Mouse (Mus musculus) embryonic stem cell, embryonic (primary cell): ENCODE results near the gene Lsm4.

Source experiments
- CTCF ChIA-PET, 4 experiments: fragments of 300-600 bp in 2 of 4; fragments of 350-600 bp in 2 of 4; sonication (Branson Sonifier 250); formaldehyde crosslinking; loops; one replicate each; lab custom pipeline; 2022; ENCODE audit warnings: inconsistent platforms in 2 of 4; lab: Charles Lee
- POLR2A ChIA-PET, 4 experiments: fragments of 300-600 bp in 2 of 4; fragments of 350-600 bp in 2 of 4; sonication (Branson Sonifier 250); formaldehyde crosslinking; loops; one replicate each; lab custom pipeline; 2022; ENCODE audit warnings: antibody characterized with exemption in 4 of 4, inconsistent platforms in 1 of 4; lab: Charles Lee

Gene Lsm4

DNA sequence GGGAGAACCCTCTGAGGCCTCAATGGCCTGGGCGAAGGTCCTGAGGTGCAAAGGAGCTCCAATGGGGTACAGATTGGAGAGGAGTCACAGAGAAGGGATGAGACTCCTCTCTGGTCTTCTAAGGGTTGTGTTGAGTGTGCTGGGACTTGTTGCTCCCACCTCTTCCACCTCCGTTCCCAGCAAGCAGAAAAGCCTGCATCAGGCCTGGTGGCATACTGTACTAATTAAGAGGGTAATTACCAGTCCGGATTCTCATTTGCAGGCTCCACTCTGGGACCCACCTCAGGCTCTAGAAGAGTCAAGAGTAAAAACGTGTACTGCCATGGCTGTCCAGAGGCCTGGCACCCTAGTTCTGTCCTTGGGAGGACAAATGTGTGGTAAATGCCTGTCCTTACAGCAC, 23.9 kb downstream of the Lsm4 start:
- POLR2A ChIA-PET: interaction anchor here (0.5 to 24.5 kb wide), 80 partner anchors 8 to 980 kb away, joined by 3 to 1467 read pairs (median 8); partner anchors contain the start of genes Lsm4 (in 4 of the 4), Arrdc2 (in 3 of the 4), Mpv17l2 (in 3 of the 4) and Pgpep1 (in 3 of the 4)
- CTCF ChIA-PET: interaction anchor here in 3 of 4 experiments (0.7 to 7.5 kb wide), 7 partner anchors 23 to 183 kb away, joined by 3 to 93 read pairs (median 8); partner anchors contain the start of gene Lsm4 (in 2 of the 3)

DNA sequence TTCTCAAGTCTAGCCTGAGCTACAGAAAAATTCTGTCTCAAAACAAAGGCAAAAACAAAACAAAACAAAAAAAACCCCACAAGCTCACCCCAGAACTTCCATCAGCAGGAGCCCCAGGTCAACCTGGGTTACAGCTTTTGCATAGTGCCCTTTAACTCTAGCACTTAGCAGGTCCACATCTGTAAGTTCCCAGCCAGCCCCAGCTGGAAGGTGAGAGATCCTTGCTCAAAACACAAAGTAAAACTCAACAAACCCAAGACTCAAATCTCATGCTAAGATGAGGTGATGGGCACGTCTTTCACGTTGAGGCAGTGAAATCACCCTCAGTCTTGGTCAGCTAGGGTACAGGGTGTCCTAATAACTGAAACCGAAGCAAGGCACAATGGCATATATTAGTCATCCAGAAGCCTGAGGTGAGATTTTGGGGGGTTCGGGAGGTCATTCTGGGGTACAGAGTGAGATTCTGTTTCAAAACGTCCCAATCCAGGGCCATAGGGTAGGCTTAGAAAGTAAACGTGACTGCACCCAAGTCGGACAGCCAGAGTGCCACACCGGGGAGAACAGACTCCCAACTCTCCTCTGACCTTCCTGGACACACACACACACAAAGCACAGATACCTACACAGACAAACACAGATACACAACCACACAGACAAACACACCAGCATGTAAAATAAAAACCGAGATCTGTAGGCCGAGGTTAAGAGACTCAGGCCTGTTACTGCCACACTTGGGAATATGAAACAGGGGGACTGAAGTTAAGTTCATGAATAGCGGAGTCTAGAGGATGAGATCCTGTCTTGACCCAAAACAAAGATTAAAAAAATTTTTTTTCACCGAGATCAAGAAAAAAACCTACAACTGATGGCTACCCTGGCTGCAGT, 24.6 kb downstream of the Lsm4 start:
- CTCF ChIA-PET: interaction anchor here in 3 of 4 experiments (0.7 to 7.5 kb wide), 16 partner anchors 19 to 142 kb away, joined by 3 to 93 read pairs (median 4); partner anchors contain the start of genes Lsm4 (in 2 of the 3) and Arrdc2 (in 1 of the 3)

GRCm38 (mm10) chr8:70698310-70699109, 25.5 kb downstream of the Lsm4 start, which contains the start of gene Jund:
Jund (plus strand) TSS chr8:70698949.
- CTCF ChIA-PET: interaction anchor here in 3 of 4 experiments (0.5 to 7.5 kb wide), 28 partner anchors 18 to 743 kb away, joined by 3 to 93 read pairs (median 4); partner anchors contain the start of genes Lsm4 (in 2 of the 3), Arrdc2 (in 1 of the 3) and Gm3336 (in 1 of the 3)
- POLR2A ChIA-PET: interaction anchor here (0.5 to 24.5 kb wide), 289 partner anchors 10 to 1635 kb away, joined by 3 to 1467 read pairs (median 5); partner anchors contain the start of genes Arrdc2 (in 4 of the 4), Lsm4 (in 4 of the 4), Ell (in 3 of the 4) and Fkbp8 (in 3 of the 4)

More for the DNA sequence above, 24.6 kb downstream of the Lsm4 start:
- POLR2A ChIA-PET: interaction anchor here (0.5 to 24.5 kb wide), 239 partner anchors 9 to 1621 kb away, joined by 3 to 1467 read pairs (median 6); partner anchors contain the start of genes Arrdc2 (in 4 of the 4), Lsm4 (in 4 of the 4), Gm3336 (in 3 of the 4) and Mast3 (in 3 of the 4)

DNA sequence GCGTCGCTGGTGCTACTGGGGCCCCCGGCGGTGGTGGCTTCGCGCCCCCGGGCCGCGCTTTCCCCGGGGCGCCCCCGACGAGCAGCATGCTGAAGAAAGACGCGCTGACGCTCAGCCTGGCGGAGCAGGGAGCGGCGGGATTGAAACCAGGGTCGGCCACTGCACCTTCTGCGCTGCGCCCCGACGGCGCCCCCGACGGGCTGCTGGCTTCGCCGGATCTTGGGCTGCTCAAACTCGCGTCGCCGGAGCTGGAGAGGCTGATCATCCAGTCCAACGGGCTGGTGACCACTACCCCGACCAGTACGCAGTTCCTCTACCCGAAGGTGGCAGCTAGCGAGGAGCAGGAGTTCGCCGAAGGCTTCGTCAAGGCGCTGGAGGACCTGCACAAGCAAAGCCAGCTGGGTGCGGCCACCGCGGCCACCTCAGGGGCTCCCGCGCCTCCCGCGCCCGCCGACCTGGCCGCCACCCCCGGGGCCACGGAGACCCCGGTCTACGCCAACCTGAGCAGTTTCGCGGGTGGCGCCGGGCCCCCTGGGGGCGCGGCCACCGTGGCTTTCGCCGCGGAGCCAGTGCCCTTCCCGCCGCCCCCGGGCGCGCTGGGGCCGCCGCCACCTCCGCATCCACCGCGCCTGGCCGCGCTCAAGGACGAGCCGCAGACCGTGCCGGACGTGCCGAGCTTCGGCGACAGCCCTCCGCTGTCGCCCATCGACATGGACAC, 26.2 kb downstream of the Lsm4 start:
- CTCF ChIA-PET: interaction anchor here in 3 of 4 experiments (0.5 to 7.5 kb wide), 21 partner anchors 18 to 338 kb away, joined by 3 to 93 read pairs (median 4); partner anchors contain the start of genes Lsm4 (in 2 of the 3), Arrdc2 (in 1 of the 3) and Gm3336 (in 1 of the 3)

DNA sequence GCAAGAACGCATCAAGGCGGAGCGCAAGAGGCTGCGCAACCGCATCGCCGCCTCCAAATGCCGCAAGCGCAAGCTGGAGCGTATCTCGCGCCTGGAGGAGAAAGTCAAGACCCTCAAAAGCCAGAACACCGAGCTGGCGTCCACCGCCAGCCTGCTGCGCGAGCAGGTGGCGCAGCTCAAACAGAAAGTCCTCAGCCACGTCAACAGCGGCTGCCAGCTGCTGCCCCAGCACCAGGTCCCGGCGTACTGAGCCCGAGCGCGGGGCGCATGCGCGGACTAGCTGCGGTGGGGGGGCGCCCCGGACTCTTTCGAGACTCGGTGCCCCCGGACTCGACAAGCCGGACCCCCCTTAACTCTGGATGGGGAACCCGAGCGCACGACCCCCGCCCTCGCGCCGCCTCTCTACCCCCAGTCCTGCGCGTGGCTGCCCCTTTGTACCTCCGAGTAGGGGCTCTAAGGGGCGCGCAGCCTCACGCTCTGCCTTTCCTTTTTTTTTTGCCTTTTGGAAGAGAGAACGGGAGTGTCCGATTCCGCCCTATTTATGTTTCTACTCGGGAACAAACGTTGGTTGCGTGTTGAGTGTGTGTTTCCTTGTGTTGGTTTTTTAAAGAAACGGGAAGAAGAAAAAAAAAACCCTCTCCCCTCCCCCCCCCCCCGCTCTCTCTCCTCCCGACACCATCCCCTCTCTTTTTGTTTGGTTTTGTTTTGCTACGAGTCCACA, 26.9 kb downstream of the Lsm4 start:
- ChIA-PET CTCF (interaction anchor here (0.6 to 7.5 kb wide), 23 partner anchors 10 to 431 kb away, joined by 3 to 93 read pairs (median 6); partner anchors contain the start of genes Lsm4 (in 3 of the 4), Gm3336 (in 1 of the 4) and Rab3a (in 1 of the 4)), POLR2A (interaction anchor here (0.5 to 24.5 kb wide), 130 partner anchors 8 to 1717 kb away, joined by 3 to 1467 read pairs (median 8); partner anchors contain the start of genes Lsm4 (in 4 of the 4), Arrdc2 (in 3 of the 4), Gm3336 (in 3 of the 4) and Mpv17l2 (in 3 of the 4))

More for the DNA sequence above, 26.2 kb downstream of the Lsm4 start:
- POLR2A ChIA-PET: interaction anchor here (0.5 to 24.5 kb wide), 248 partner anchors 8 to 1635 kb away, joined by 3 to 1467 read pairs (median 6); partner anchors contain the start of genes Lsm4 (in 4 of the 4), Arrdc2 (in 3 of the 4), Ell (in 3 of the 4) and Fkbp8 (in 3 of the 4)

DNA sequence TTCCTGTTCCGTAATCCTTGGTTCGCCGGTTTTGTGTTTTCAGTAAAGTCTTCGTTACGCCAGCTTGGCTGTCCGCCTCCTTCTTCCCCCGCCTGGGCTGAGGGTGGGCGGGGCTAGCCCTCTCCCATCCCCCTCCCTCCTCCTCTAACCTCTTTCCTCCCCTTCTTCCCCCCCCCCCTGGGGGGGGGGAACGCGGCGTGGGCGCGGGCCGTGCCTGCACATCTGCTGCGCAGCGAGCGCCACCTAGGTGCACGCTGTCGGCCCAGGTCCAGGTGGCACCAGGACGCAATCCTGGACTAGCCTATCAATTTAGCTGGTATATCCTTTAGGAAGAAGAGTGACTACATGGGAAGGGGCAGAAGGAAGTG, 27.5 kb downstream of the Lsm4 start:
- ChIA-PET CTCF (interaction anchor here (0.6 to 7.5 kb wide), 27 partner anchors 9 to 836 kb away, joined by 3 to 93 read pairs (median 6); partner anchors contain the start of genes Lsm4 (in 3 of the 4), Gm3336 (in 1 of the 4), Rab3a (in 1 of the 4) and Ssbp4 (in 1 of the 4)), POLR2A (interaction anchor here (0.6 to 24.5 kb wide), 108 partner anchors 9 to 1718 kb away, joined by 3 to 1467 read pairs (median 8); partner anchors contain the start of genes Lsm4 (in 4 of the 4), Arrdc2 (in 3 of the 4), Gm3336 (in 3 of the 4) and Mpv17l2 (in 3 of the 4))

GRCm38 (mm10) chr8:70701048-70701981, 28.3 kb downstream of the Lsm4 start:
- ChIA-PET POLR2A (interaction anchor here (0.6 to 24.5 kb wide), 85 partner anchors 8 to 876 kb away, joined by 3 to 1467 read pairs (median 9); partner anchors contain the start of genes Lsm4 (in 4 of the 4), Arrdc2 (in 3 of the 4), Mpv17l2 (in 3 of the 4) and Gm3336 (in 2 of the 4)), CTCF (interaction anchor here (0.6 to 7.5 kb wide), 22 partner anchors 9 to 835 kb away, joined by 3 to 93 read pairs (median 5); partner anchors contain the start of genes Lsm4 (in 3 of the 4), Gm3336 (in 1 of the 4), Rab3a (in 1 of the 4) and Ssbp4 (in 1 of the 4))

- ChIA-PET CTCF (interaction anchor here (0.5 to 7.5 kb wide), 9 partner anchors 15 to 958 kb away, joined by 3 to 93 read pairs (median 4); partner anchors contain the start of genes Lsm4 (in 2 of the 4) and Gm3336 (in 1 of the 4)), POLR2A (interaction anchor here (0.6 to 24.5 kb wide), 52 partner anchors 7 to 877 kb away, joined by 3 to 1467 read pairs (median 10); partner anchors contain the start of genes Arrdc2 (in 3 of the 4), Lsm4 (in 3 of the 4), Gm3336 (in 2 of the 4) and Mpv17l2 (in 2 of the 4))
Observed at GRCm38 (mm10) chr8:70701982-70702841, 29.2 kb downstream of the Lsm4 start.

- ChIA-PET POLR2A (interaction anchor here (0.5 to 24.5 kb wide), 21 partner anchors 14 to 229 kb away, joined by 3 to 1467 read pairs (median 6); partner anchors contain the start of genes Arrdc2 (in 3 of the 4), Lsm4 (in 3 of the 4), Gm3336 (in 1 of the 4) and Pgpep1 (in 1 of the 4)), CTCF (interaction anchor here in 2 of 4 experiments (0.5 to 1.2 kb wide), 2 partner anchors 93 to 958 kb away, joined by 3 read pairs; no protein-coding TSS in a partner anchor)
Observed at GRCm38 (mm10) chr8:70702842-70703182, 29.8 kb downstream of the Lsm4 start.

DNA sequence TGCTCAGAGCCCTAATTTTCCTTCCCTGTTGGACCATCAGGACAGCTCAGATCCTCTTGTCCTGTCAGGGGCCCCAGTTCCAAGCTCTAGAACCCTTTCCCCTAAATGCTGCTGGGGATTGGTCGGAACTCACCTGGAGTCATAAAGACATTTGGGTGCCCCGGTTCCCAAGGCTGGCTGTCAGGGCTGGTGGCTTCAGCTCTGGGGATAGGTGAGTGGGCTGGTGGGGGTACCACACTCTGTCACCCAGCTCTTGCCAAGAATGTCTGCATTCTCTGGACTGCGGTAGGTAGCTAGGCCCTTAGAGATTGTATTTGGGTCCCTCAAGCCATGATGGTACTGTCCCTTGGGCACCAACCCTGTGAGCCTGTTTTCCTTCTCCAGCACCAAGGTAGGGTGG, 30.2 kb downstream of the Lsm4 start, which contains the start of gene Iqcn:
TSS of gene Iqcn (plus strand) at position 171 of the 400 bp plus-strand sequence.
- POLR2A ChIA-PET: interaction anchor here (0.5 to 24.5 kb wide), 18 partner anchors 13 to 229 kb away, joined by 3 to 1467 read pairs (median 5); partner anchors contain the start of genes Arrdc2 (in 3 of the 4), Lsm4 (in 3 of the 4) and Gm3336 (in 1 of the 4)
- CTCF ChIA-PET: interaction anchor here in 1 of 4 experiments (1.2 kb wide), 1 partner anchor 94 kb away, joined by 3 read pairs; no protein-coding TSS in a partner anchor

- ChIA-PET CTCF (interaction anchor here in 3 of 4 experiments (0.5 to 0.9 kb wide), 4 partner anchors 24 to 137 kb away, joined by 4 to 15 read pairs (median 6); partner anchors contain the start of gene Lsm4 (in 1 of the 3)), POLR2A (interaction anchor here in 3 of 4 experiments (0.6 to 4.7 kb wide), 9 partner anchors 8 to 204 kb away, joined by 3 to 50 read pairs (median 6); partner anchors contain the start of genes Jund (in 3 of the 3) and Arrdc2 (in 1 of the 3))
Observed at GRCm38 (mm10) chr8:70708281-70708680, 35.2 kb downstream of the Lsm4 start.

DNA sequence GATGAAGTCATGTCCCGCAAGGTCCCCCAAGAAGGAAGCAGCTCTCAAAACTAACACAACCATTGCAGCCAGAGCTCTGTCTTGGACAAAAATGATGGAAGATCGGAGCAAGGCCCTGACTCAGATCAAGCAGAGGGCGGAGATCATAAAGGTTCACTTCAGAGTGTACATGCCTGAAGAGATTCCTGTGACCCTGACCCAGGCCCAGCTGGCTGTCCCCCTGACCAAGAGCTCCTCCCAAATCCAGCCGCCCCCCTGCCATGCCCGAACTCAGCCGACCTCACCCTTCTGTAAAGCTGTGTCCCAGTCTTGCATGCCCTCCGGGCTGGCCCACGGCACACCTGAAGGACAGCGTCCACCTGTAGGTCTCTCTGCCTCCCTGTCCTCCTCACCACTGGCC, 36.7 kb downstream of the Lsm4 start:
- POLR2A ChIA-PET: interaction anchor here in 3 of 4 experiments (0.5 to 4.7 kb wide), 15 partner anchors 9 to 130 kb away, joined by 3 to 50 read pairs (median 5); partner anchors contain the start of genes Jund (in 2 of the 3), Lsm4 (in 2 of the 3), Arrdc2 (in 1 of the 3) and Gm3336 (in 1 of the 3)
- CTCF ChIA-PET: interaction anchor here (0.6 to 1.4 kb wide), 9 partner anchors 9 to 135 kb away, joined by 3 to 10 read pairs (median 3); partner anchors contain the start of genes Arrdc2 (in 1 of the 4), Gm3336 (in 1 of the 4) and Lsm4 (in 1 of the 4)
